Mouse (Mus musculus): Measurements from ENCODE around the gene Kank1.

Gene Kank1

DNA sequence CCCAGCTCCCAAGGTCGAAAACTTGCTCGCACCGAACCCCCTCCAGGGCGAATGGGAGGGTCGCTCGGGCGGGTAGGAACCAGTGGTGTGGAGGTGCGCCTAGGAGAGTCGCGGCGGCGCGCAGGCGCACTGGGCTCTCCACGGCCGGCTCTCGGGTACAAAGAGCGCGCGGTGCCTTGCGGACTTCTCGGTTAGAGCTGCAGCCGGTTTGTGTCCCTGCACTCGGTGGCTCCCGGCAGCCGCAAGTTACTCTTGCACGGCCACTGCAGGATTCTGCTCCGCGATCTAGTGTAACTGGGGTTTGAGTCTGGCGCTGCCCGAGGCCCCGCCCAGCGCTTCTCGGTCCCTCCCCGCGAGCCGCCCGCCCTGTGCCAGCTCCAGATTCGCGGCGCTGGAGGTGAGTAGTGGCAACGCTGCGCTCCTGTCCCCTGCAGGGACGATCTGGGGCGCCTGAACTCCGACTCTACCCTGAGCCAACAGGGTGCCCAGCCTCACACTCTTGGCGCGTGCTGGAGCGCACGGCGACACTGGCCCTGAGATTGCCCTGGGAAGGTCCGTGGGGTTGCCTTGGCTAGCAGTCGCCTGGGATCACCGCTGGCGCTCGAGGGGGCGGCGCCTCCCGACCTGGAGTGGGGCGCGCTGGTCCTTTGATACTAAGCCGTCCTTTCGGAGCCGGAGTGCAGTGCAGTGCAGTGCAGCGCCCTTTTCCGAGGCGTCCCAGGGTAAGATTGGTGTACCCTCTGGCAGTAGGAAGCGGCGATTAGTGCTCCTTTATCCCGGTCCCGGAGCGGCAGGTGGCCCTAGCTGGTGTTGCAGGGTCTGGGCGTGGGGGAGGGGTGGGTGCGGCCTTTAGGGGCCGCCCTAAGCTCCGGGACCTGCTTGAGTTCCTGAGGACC is at the start of gene Kank1:
TSS of gene Kank1 (plus strand) at position 380 of the 896 bp plus-strand sequence.
- peak; percentile 17 to 40 for DNase-seq (ENCODE audit: low spot score in 2 of 2)

DNA sequence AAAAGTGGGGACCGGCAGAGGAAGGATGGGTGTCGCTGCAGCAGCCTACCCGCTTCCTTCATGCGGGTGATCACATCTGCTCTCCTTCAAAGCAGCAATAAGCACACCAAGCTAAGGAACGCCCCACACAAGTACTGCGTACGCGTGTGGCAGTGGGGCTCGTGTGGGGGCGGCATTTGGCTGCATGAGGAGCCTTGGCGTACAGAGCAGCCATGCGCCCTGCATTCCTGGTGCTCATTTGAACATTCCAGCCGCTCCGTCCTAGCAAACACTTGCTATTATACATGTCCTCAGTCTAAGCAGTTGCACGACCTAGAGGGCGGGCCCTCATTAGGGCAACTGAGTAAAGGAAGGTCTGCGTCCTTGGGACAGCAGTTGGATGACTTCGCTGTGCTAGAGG is 49.1 kb upstream of the Kank1 start:
- DNase-seq (ENCODE audit: low spot score in 2 of 2), result no peak

DNA sequence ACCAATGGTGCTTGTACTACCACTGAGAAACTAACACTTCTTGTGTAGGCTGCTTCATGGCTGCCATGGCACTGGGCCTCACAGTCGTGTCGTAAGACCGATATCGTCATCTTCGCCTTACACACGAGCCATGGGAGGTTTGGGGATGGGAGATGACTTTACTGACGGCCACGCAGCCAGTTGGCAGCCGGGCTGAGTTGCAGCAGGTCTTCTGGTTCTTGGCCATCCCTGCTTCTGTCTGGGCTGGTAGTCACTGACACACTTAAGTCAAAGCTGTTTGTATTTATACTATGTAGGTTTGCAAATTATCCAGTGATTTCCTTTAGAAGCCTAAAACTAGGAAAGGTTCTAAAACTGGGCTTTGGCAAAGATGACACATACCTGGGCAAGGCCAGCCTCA is 43.0 kb upstream of the Kank1 start:
- no peak for DNase-seq (ENCODE audit: low spot score in 2 of 2)

DNA sequence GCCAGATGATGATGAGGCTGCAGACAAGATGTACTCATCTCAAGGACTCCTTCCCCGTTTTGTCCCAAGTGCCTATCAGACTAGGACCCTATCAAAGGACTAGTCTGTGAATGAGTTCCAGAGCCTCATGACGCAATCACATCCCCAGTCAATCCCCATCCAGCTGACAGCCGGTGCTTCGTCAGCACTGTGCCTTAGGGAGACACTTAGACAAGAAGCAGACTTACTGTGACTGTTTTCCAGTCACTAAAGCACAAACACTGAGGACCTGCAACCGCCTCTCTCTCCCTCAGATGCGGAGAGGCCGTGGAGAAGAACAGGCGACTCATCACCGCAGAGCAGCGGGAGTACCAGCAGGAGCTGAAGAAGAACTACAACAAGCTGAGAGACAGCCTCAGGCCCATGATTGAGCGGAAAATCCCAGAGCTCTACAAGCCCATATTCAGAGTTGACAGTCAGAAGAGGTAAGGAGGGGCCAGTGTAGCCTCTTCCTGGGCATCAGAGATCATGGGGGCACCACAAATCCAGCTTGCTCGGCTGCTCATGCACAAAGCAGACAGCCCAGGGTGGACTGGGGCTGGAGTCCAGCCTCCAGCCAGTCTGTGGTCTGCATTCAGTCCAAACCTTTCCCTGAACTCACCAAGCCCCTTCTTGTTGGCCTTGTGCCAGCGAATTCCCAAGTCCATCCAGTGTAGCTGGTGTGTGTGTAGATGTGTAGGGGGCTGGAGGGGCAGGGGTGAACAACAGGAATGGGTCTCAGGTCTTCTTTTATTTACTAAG is 36.5 kb upstream of the Kank1 start:
- DNase-seq (ENCODE audit: low spot score in 2 of 2), result no peak

DNA sequence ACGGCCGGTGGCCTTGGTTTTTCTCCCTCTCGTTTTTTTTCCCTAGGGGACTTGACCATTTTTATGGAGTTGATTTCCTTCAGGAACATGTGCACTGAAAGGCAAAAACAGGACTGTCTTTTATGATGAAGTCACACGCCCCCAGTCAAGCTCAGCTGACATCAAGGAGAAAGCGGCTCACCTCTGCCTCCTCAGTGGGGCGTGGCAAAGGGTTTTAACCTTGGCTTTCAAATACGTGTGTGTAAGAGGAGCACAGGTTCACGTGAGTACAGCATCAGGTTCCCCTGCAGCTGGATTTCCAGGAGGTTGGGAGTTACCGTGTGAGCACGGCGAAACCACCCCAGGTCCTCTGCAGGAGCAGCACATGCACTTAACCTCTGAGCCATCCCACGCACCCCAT is 33.7 kb upstream of the Kank1 start:
- DNase-seq (ENCODE audit: low spot score in 2 of 2), result no peak

DNA sequence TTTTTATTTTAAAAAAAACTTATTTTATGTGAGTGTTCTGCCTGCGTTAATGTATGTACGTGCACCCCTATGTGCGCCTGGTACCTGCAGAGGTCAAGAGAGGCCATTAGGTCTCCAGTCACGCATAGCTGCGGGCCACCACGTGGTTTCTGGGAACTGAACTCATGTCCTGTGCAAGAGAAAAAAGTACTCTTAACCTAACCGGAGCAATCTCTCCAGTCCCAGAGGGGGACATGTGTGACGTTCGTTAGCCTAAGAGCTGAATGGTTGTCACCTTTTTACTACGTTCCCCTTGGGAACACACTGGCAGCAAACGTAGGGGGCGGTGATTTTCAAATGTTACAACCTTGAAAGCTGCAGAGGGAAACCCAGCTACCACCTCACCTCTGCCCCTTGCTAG is 29.8 kb upstream of the Kank1 start:
- no peak for DNase-seq (ENCODE audit: low spot score in 2 of 2)

DNA sequence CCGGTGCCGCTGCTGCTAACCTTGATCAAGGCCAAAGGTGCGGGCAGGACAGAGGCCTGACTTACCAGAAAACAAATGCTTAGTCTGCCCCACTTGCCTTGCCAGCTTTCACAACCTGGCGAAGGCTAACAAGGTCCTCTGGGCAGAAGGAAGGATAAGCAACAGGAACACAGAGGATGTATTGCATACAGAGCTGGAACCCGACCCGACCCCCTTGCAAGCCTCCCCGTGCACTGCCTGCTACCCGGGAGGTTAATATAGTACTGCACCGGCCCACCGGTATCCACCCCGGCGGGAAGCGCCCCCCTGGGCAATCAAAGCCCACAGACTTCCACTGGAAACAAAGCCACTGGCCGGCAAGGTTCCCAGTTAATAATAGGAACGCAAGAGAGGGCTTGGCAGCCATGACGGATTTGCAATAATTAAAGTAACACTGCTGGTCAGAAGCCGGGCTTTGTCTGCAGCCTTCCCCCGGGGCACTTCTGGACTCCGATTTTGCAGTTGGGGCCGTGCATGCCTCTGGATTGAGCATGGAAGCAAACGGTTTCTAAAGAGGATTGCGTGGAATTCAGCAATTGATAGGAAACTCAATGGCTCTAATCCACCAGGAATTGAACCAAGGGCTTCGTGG is 28.9 kb upstream of the Kank1 start:
- peak in 1 of 2 experiments; percentile 11 for DNase-seq (ENCODE audit: low spot score in 2 of 2)

DNA sequence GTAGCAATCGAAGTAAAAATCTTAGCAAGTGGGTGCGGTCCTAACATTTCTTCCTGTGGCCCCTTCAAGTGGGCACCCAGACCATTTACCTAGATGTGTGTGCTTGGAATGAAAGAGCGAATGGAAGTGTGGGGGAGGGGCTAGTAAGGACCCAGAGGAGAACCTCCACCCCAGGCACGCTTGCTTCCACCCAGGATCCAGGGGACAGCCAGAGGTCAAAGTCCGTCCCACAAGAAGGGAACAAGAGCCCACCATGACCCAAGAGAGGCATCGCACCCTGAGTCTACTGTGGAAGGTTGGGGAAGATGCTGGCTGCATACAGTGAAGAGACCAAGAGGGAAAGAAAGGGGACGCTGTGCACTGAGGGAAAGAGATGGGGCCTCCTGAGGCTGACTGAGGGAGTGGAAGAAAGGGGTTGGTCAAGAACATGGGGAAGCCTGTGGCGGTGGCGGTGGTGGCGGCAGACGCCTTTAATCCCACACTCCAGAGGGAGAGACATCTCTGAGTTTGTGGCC is 28.1 kb upstream of the Kank1 start:
- no peak for DNase-seq (ENCODE audit: low spot score in 2 of 2)

DNA sequence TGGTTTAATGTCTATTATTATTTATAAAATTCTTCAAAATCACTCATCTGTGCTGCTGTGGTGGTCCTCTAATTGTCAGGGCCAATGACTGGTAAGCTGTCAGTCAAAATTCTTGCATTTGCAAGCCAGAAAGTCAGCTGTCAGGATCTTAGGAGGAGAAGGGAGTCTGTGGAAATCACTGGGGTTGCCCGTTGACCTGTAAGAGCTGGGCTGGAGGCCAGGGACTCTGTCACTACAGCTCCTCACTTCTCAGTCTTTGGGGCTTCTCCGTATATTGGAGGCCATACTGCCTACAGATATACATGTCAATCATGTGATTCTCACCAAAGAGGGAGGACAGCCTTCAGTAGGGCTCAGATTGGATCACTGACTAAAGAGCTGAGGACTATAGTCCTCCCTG is 16.2 kb upstream of the Kank1 start:
- DNase-seq (ENCODE audit: low spot score in 2 of 2), result no peak

DNA sequence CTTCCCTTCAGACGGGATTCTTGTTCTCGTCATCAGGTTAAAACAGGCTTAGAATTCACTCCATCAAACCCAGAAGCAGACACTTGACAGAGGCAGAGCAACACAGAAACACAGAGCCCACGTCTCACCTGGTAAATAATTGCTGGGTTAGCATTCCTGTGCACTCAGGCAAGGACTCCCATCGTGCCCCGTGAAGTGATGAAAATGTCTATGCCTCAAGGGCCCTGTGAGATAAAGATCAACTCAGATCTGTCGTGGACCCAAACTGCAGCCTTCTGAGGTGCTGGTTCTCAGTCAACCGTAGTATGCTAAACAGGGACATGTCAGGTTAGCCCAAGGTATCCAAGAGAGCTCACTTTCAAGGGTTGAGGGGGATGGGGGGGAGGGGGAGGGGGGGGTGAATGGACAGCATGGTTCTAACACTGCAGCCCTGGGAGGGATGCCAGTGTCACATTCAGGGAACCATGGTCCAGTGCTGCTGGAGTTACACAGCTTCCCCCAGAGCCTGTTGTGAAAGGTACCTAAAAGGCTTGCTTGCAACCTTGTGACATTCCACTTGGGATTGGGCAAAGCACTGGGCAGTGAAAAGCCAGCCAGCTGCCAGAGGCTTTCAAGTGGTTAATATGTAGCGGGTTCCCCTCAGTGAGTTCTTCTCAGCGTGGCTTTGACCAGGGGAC is 14.7 kb upstream of the Kank1 start:
- no peak for DNase-seq (ENCODE audit: low spot score in 2 of 2)

DNA sequence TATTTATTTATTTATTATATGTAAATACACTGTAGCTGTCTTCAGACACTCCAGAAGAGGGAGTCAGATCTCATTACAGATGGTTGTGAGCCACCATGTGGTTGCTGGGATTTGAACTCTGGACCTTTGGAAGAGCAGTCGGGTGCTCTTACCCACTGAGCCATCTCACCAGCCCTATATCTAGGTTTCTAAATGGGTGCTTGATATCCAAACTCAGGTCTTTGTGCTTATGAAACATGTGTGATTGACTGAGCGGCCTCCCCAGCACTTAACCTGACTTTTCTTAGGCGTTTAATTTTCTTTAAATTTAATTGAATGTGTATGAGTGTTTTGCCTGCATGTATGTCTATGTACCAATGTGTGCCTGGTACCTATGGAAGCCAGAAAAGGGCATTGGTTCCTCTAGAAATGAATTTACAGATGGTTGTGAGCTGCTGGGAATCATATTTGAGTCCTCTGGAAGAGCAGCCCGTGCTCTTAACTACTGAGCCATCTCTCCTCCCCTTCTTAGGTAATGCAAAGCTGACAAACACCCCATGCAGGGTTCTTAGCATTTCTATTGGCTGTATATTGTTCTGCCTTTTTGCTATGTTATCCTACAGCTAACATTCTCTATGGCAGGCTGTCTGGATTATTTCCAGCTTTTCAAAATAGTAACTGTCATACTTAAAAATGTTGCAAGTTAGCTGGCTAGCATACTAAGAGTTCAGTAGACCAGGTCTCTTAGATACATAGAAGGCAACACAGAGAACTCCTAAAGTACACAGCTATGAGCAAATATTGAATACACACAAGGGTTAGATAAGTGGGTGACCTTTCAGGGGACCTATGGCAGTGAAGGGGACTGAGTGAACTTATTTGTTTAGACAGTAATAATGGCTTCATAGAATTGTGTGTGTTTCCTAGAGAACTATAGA is 6.5 kb upstream of the Kank1 start:
- no peak for DNase-seq (ENCODE audit: low spot score in 2 of 2)

DNA sequence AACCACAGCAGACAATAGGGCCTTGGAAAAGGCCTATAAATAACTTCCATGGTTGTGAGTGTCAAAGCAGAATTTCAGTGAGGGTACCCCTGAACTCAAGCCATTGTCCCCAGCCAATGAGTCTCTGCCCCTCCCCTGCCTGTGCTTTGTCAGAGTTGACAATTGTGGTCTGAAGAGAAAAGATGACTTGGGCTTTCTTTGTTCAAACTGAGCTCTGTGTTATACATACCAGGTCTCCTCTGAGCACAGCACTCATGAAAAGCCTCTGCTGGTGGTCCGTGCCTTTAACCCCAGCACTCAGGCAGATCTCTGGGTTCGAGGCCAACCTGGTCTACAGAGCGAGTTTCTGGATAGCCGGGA is 5.8 kb upstream of the Kank1 start:
- DNase-seq (ENCODE audit: low spot score in 2 of 2), result no peak

DNA sequence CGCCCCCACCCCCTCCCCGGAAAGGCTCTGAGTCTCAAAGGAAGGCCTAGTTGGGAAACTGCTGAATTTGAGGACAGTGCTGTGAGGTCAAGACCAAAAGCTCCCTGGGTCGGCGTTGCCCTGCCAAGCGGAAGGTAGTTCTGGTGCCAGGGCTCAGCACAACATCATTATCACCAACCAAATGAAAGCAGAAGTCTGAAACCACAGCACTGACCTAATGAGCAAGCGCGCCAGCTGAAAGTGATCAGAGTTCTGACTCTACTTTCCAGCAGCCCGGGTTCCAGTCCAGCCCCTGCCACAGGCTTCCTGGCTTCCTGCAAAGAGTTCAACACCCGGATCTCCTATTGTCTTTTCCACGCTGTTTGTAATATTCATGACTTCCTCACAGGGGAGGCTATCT is 4.7 kb upstream of the Kank1 start:
- DNase-seq (ENCODE audit: low spot score in 2 of 2), result no peak

DNA sequence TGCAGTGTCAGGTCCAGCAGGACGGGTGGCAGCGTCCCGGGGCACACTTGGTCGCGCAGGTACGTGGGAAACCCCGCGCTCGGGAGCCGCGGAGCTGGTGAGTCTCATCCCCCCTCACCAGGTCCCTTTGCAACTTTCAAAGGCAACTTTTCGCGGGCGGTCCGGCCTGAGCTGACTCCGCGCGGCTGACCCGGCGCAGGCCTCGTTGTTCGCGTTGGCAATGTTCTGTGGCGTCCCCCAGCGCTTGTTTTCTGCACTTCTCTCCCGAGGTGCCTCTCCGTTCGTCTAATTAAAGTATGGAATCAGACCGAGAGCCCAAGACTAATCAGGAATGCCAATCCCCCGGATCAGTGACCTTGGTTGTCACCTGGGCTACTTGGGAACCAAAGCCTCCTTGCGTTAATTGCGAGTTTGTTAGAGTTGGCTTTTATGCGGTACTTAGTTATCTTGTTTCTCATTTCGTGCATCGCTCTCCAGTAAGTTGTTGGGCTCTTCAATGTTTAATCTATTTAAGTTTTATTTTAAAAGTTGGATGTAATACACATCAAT is 791 bp downstream of the Kank1 start:
- peak in 1 of 2 experiments; percentile 30 for DNase-seq (ENCODE audit: low spot score in 2 of 2)

DNA sequence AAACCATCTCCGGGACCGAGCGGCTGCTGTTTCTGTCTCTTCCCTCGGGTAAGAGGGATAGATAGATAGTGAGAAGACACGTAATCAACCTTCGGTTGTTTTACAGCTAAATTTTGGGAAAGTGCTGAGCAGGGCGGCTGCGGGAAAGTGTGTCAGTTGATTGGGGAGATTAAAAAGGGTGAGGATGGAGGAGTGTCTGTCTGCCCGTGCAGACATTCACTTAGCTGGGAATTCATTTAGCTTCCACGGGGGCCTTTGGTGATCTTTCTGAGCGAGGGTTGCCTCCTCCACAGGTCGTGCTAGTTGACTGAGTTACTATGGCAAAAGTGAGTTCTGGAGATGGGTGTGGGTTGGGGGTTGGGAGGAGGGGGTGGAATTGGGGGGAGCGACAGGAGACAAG is 1.3 kb downstream of the Kank1 start:
- DNase-seq (ENCODE audit: low spot score in 2 of 2), result no peak

DNA sequence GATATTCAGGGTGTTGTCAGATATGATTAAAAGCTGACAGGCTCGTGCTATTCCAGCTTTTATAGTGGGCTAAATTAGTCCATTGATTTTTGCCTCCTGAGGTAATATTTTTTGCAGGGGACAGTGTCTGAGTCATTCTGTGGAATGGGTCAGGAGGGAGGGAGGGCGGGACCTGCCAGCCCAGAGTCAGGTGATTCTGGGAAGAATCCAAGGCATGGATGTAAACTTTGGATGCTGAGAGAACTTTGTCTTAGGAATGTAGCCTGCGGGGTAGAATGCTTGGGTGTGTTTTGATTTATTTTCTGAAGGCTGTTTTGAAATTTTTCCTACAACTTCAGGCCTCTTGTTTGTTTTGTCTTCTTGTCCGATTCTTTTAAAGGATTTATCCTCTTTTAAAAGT is 6.8 kb downstream of the Kank1 start:
- no peak for DNase-seq (ENCODE audit: low spot score in 2 of 2)

DNA sequence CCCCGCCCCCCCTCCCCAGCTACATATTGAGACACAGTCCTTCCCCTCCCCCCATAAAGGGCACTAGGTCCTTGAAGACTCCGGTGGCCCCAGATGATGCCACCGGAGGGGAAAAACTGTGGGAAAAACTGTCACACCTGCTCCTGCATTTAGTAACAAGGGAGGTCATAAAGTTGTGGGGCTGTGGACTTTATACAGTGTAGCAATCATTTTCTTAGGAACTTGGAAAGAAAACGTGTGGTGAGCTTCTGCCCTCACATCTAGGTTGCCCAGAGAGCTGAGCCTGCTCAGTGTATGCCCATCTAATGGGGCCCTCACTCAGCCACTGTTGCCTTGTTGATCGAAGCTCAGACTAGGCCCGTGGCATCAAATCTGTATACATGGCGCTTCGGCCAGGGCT is 9.3 kb downstream of the Kank1 start:
- DNase-seq (ENCODE audit: low spot score in 2 of 2), result no peak

DNA sequence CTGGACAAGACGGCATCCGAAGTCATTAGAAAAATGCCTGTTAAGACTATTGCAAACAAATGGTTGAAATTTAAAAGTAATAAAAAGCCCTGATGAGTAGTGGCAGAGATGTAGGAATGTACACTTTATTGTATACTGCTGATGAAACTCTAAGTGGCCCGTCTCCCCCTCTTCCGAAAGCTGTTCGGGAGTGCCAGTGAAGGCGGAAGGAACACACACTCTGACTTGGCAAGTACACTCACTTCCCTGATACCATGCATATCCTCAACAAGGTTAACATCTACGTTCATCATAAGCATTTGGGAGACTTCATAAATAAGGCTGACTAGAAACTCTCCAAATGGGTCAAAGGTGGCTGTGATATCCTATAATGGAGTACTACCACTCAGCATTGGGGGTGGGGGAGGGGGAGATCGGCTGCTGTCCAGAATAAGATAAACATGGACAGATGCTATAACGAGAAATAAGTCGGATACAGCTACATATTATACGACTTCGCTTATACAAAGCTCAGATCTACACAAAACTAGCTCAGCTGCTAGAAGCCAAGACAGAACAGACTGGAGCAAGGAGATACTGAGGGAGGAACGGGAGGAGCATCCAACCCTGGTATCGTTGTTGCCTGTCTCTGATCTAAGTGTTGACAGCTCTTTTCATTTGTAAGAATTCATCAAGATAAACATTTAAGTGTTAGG is 11.2 kb downstream of the Kank1 start:
- no peak for DNase-seq (ENCODE audit: low spot score in 2 of 2)

DNA sequence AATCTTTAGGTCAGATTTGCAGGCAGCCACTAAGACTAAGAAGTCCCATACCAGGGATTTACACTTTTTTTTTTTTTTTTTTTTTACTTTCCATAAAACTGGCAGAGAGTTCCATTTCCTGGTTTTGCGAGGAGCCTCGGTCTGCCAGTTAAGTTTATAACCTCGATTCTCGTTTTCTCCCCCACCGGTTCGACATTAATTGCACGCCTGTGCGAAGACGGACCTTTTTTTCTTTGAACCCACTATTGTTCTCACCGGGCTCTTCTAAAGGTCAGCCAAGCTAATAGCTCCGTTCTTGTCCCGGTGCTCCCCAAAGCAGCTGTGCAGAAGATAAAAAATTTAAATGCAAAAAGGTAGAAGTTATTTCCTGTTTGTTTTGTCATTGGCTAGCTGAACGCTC is 12.5 kb downstream of the Kank1 start:
- DNase-seq (ENCODE audit: low spot score in 2 of 2), result no peak

DNA sequence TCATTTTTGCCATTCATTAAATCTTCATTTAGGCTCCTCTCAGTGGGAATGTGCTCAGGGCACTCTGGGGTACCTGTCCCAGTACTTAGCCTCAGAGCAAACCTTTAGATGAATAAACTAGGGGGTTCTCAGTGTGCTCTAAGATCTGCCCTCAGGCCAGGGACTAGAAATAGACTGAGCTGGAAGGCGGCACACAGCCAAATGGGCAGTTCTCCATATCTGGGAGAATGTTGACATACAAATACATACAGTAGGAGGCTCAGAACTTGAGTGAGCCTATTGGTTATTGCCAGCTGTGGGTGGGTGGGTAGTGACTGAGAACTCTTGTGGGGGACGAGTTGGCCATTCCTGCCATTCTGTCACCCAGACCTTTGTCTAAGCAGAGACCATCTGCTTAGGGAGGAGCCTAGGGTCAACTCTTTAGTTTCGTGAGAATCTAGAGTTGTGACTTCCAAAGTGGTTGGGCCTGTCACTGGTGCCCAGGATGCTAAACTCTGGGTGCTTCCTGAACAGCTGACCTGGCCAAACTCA is 14.9 kb downstream of the Kank1 start:
- no peak for DNase-seq (ENCODE audit: low spot score in 2 of 2)

Data from frontal cortex, postnatal 10 days (tissue).